Mouse (Mus musculus) cerebellum, adult (tissue): ENCODE results near the gene Prune2.

Experiments used
- ATAC-seq: cut with Nextera tagmentation; 2 replicates; pipeline ENCODE4 v1.9.2; 2017; ENCODE audit warnings: mild to moderate bottlenecking, moderate library complexity, mixed read lengths; ENCODE audit not compliant: insufficient number of reproducible peaks, low FRiP score, low TSS enrichment

Gene Prune2

GRCm38 (mm10) chr19:16994260-16994659 is 38.3 kb downstream of the Prune2 start:
- no peak for ATAC-seq

GRCm38 (mm10) chr19:16997915-16998314 is 42.0 kb downstream of the Prune2 start:
- ATAC-seq: no peak

GRCm38 (mm10) chr19:17006220-17006907 is 50.4 kb downstream of the Prune2 start:
- no peak for ATAC-seq

- ATAC-seq: no peak
These were observed 55.5 kb downstream of the Prune2 start for GRCm38 (mm10) chr19:17011261-17011995.

- ATAC-seq: no peak
These were observed 57.2 kb downstream of the Prune2 start for GRCm38 (mm10) chr19:17013085-17013484.

GRCm38 (mm10) chr19:17014337-17015124 is 58.6 kb downstream of the Prune2 start:
- no peak for ATAC-seq

- ATAC-seq: no peak
These were observed 68.8 kb downstream of the Prune2 start for GRCm38 (mm10) chr19:17024748-17025147.

GRCm38 (mm10) chr19:17030276-17030675 is 74.4 kb downstream of the Prune2 start:
- ATAC-seq: no peak

GRCm38 (mm10) chr19:17032314-17032713 is 76.4 kb downstream of the Prune2 start:
- no peak for ATAC-seq

GRCm38 (mm10) chr19:17046961-17047360 is 91.0 kb downstream of the Prune2 start:
- no peak for ATAC-seq

- no peak for ATAC-seq
These were observed 100.0 kb downstream of the Prune2 start for GRCm38 (mm10) chr19:17055892-17056291.

GRCm38 (mm10) chr19:17060106-17060505 is 104.2 kb downstream of the Prune2 start:
- ATAC-seq: no peak

- no peak for ATAC-seq
These were observed 108.5 kb downstream of the Prune2 start for GRCm38 (mm10) chr19:17064421-17064820.

GRCm38 (mm10) chr19:17069067-17069466 is 113.1 kb downstream of the Prune2 start:
- no peak for ATAC-seq

GRCm38 (mm10) chr19:17071205-17071604 is 115.3 kb downstream of the Prune2 start:
- ATAC-seq: no peak

GRCm38 (mm10) chr19:17072245-17072644 is 116.3 kb downstream of the Prune2 start:
- no peak for ATAC-seq

- ATAC-seq: no peak
These were observed 122.9 kb downstream of the Prune2 start for GRCm38 (mm10) chr19:17078643-17079316.

- no peak for ATAC-seq
These were observed 125.5 kb downstream of the Prune2 start for GRCm38 (mm10) chr19:17081382-17081781.

GRCm38 (mm10) chr19:17094067-17094466 is 138.1 kb downstream of the Prune2 start:
- ATAC-seq: no peak

- ATAC-seq: no peak
These were observed 140.4 kb downstream of the Prune2 start for GRCm38 (mm10) chr19:17096338-17096737.

GRCm38 (mm10) chr19:17097210-17097609 is 141.3 kb downstream of the Prune2 start:
- no peak for ATAC-seq
